Mouse (Mus musculus) kidney, embryonic 14.5 days (tissue): ENCODE measurements at regions not wholly inside any gene's neighbourhood (a gene's known extent, or its start where the extent isn't known, plus 50 kb on each side); places are given as distances from the start of the nearest gene placed in this dataset.
A peak's percentile ranks its signal among the peaks of the same experiment; 100 is the strongest.

Experiments used
- ATAC-seq: fragments of 200-750 bp; cut with Nextera tagmentation; 2 replicates; pipeline ENCODE4 v1.8.0; 2017; ENCODE audit warnings: moderate number of reproducible peaks, mild to moderate bottlenecking, moderate TSS enrichment, moderate library complexity; ENCODE audit not compliant: low FRiP score, low TSS enrichment
- H3K27ac ChIP-seq: fragments of 300-500 bp; sonication (generic); 2 replicates; pipeline ENCODE4 v1.5.1; 2014; ENCODE audit warnings: low read depth, mild to moderate bottlenecking, low read length, moderate library complexity, mixed read lengths
- H3K27me3 ChIP-seq: fragments of 300-500 bp; sonication (generic); 2 replicates; pipeline ENCODE4 v1.6.1; 2014; ENCODE audit warnings: mild to moderate bottlenecking, low read length; ENCODE audit not compliant: control insufficient read depth, insufficient read depth
- H3K36me3 ChIP-seq: fragments of 300-500 bp; sonication (generic); 2 replicates; pipeline ENCODE4 v1.6.1; 2014; ENCODE audit warnings: low read length, mixed read lengths; ENCODE audit not compliant: control insufficient read depth, insufficient read depth
- H3K4me1 ChIP-seq: fragments of 300-500 bp; sonication (generic); 2 replicates; pipeline ENCODE4 v1.6.1; 2014; ENCODE audit warnings: low read length, mixed read lengths; ENCODE audit not compliant: control insufficient read depth, insufficient read depth
- H3K4me2 ChIP-seq: fragments of 300-500 bp; sonication (generic); replicated peaks from 2 replicates; pipeline ENCODE4 v1.6.1; 2014; ENCODE audit warnings: low read depth, mild to moderate bottlenecking, low read length
- H3K4me3 ChIP-seq: fragments of 300-500 bp; sonication (generic); 2 replicates; pipeline ENCODE4 v1.5.1; 2014; ENCODE audit warnings: mild to moderate bottlenecking, low read length
- H3K9ac ChIP-seq: fragments of 300-500 bp; sonication (generic); 2 replicates; pipeline ENCODE4 v1.6.1; 2014; ENCODE audit warnings: low read depth, mild to moderate bottlenecking, low read length, moderate library complexity
- H3K9me3 ChIP-seq: fragments of 300-500 bp; sonication (generic); 2 replicates; pipeline ENCODE4 v1.6.1; 2016; ENCODE audit warnings: low read length; ENCODE audit not compliant: control insufficient read depth
- WGBS: fragments of 180-500 bp; shearing (Covaris S2); extraction: QIAGEN DNeasy Blood & Tissue Kit; methylation state at CpG from one replicate; pipeline ENCODE4 v1.1.7; 2014; 5-methylcytosine and 5-hydroxymethylcytosine counted together

DNA sequence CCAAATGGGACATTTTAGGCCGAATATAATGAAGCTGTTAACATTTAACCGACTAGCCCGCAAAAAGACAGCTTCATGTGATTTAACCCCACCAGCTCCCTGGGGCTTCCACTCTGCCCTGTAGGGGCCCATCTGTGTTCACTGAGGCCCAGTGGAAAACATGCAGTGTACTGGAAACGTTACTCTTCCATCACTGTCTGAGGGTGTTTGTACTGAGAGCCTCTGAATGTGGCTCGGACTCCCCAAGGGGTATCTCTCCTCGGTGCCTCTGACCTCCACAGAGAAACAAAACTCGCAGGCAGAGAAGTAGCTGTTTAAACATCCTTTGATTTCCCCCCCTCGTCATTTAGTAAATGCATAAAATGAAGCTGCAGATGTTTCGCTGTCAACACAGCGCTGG is 263.6 kb upstream of the Sall1 start:
- no peak overlapping the region for H3K27ac ChIP-seq

DNA sequence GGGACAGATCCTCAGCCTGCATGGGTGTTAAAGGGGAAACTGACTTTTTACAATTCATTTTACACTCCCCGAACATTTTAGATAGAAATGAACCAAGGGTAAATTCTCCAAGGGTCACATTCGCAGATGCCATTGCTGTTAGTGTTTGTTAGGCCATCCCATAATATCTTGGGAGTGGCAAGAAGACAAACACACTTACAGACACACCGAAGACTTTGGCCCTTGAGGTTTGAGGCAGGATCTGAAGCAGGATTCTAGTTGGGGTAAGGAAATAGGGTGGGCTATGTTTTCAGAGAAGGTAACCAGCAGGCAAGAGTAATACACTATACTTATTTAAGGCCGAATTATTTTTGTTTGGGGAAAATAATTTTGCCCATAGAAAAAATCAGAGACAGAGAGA is 263.1 kb upstream of the Sall1 start:
- Histone ChIP-seq H3K4me2 (no peak overlapping the region), H3K36me3 (no peaks in the 10 kb centered on the region), H3K9me3 (no peaks in the 10 kb centered on the region), H3K4me3 (no peak overlapping the region), H3K4me1 (peaks cover 8% of the 10 kb centered on the region; the same call in 1 of the 2 replicates), H3K27ac (no peak overlapping the region; the same call in 1 of the 2 replicates), H3K9ac (no peak overlapping the region), H3K27me3 (no peaks in the 10 kb centered on the region)
- WGBS, result 74% methylated on average over 4 of the region's 4 CpGs
- ATAC-seq, result no peak

More for the DNA sequence above, 263.6 kb upstream of the Sall1 start:
- Histone ChIP-seq H3K4me3 (no peak overlapping the region), H3K36me3 (no peaks in the 10 kb centered on the region), H3K4me2 (no peak overlapping the region), H3K9me3 (no peaks in the 10 kb centered on the region), H3K4me1 (peaks cover 8% of the 10 kb centered on the region; the same call in 1 of the 2 replicates), H3K9ac (no peak overlapping the region), H3K27me3 (no peaks in the 10 kb centered on the region)
- ATAC-seq, result no peak; the same call in 1 of the 2 replicates
- WGBS, result 33% methylated on average over 10 of the region's 10 CpGs

DNA sequence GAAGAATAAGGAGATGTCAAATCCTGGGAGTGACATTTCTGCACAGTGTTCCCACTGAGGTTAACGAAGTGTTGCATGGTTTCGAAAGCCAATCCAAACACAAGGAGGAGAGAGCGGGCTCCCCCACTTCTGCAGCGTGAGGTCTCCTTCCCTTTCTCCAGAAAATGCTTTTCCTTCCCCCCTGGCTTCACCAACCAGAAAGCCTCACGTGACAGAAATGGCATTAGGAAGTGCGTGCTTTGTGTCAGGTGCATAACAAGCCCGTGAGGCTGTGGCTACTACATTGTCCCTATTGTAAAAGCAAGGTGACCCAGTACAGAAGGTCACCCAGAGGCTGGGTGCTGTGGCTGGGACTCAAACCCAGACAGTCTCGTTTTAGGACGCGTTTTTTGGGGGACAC is 260.2 kb upstream of the Sall1 start:
- no peaks in the 10 kb centered on the region for H3K27me3 ChIP-seq
- H3K4me2 ChIP-seq, result no peak overlapping the region
- H3K36me3 ChIP-seq, result no peaks in the 10 kb centered on the region
- 51% methylated on average over 10 of the region's 10 CpGs for WGBS
- ATAC-seq, result no peak
- H3K27ac ChIP-seq, result no peak overlapping the region
- no peaks in the 10 kb centered on the region for H3K9me3 ChIP-seq
- no peak overlapping the region for H3K9ac ChIP-seq
- H3K4me3 ChIP-seq, result no peak overlapping the region
- peaks cover 5% of the 10 kb centered on the region; the same call in 1 of the 2 replicates for H3K4me1 ChIP-seq

DNA sequence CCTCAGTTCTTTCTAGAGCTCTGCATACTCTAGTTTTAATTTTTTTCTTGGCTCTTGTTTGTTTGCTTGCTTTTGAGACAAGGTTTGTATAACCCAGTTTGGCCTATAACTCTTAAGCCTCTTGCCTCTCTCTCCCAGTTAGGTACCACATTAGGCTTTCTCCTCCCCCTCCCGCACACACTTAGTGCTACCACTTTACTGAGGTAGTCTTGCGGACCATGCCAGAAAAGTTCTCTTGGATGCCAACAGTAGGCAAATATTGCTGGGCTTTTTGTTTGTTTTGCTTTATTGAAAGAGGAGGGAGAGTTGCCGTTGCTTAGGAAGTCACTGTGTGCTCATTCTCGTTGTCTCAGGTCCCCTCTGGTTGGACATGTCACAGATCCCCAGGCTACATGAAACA is 259.4 kb upstream of the Sall1 start:
- Histone ChIP-seq H3K4me2 (no peak overlapping the region), H3K4me3 (no peak overlapping the region), H3K27me3 (no peaks in the 10 kb centered on the region), H3K4me1 (peaks cover 5% of the 10 kb centered on the region; the same call in 1 of the 2 replicates), H3K36me3 (no peaks in the 10 kb centered on the region), H3K9me3 (no peaks in the 10 kb centered on the region), H3K9ac (no peak overlapping the region), H3K27ac (no peak overlapping the region)
- WGBS, result 86% methylated on average over 4 of the region's 4 CpGs
- ATAC-seq, result no peak

DNA sequence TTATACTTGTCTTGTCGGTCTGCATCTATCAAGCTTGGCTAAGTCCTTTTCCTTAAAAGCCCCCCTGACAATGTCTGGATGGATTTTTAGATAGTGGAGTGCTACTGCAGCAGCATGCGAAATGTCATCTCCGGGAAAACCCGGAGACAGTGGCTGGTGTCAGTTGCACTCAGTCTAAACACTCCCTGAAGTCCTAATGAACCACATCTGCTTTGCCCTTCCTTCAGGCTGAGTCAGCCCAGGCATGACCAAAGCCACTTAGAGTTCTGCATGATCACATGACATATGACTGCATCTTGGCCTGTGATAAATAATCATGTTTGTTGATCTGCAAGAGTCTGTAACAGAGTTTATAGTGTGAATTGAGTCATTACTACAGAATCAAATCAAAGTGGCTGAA is 255.7 kb upstream of the Sall1 start:
- H3K27ac ChIP-seq, result no peak overlapping the region
- 59% methylated on average over 4 of the region's 4 CpGs for WGBS
- no peaks in the 10 kb centered on the region for H3K9me3 ChIP-seq
- no peak overlapping the region for H3K9ac ChIP-seq
- H3K4me1 ChIP-seq, result no peaks in the 10 kb centered on the region
- no peaks in the 10 kb centered on the region for H3K36me3 ChIP-seq
- H3K4me2 ChIP-seq, result no peak overlapping the region
- H3K27me3 ChIP-seq, result no peaks in the 10 kb centered on the region
- H3K4me3 ChIP-seq, result no peak overlapping the region
- ATAC-seq, result peak; percentile 55; the same call in 1 of the 2 replicates

DNA sequence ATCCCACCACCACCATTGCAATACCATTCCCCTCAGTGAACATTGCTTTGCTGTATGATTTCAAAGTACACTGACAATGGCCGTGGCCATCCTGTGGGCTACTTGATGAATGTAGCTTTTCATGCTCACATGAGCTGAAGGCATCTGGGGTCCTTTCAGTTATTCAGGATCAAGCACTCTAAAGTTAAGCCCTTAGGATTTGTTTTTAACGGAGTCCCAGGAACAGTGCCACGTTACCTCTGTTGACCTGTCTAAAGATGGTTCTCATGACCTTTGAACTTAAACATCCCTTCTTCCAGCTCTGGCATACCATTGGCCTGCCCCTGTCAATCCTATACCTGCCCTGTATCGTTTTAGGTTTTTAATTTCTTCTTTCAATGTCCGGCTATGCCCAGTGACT is 251.7 kb upstream of the Sall1 start:
- no peak overlapping the region for H3K4me3 ChIP-seq
- H3K4me2 ChIP-seq, result no peak overlapping the region
- no peak overlapping the region for H3K27ac ChIP-seq
- 66% methylated on average over 5 of the region's 5 CpGs for WGBS
- H3K36me3 ChIP-seq, result no peaks in the 10 kb centered on the region
- H3K9me3 ChIP-seq, result no peaks in the 10 kb centered on the region
- no peak for ATAC-seq
- no peak overlapping the region for H3K9ac ChIP-seq
- no peaks in the 10 kb centered on the region for H3K27me3 ChIP-seq
- no peaks in the 10 kb centered on the region for H3K4me1 ChIP-seq

DNA sequence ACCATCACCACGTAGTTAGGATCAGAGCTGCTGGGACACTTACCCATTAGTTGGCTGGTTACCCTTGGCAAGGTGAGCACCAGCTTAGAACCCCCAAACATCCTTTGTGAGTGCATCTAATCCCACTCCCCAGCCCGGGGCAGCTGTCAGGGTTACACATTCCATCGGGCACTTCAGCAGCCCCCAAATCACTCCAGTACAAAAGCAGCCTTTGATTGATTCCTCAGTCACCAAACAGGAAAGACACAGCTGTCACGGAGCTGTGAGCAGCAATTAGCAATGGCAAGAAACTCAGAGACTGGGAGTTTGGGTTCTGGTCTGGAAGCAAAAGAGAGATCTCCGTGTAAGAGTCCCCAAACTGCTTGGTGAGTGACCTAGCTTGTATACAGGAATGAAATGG is 245.1 kb upstream of the Sall1 start:
- peak; percentile 43; the same call in 1 of the 2 replicates for ATAC-seq
- no peak overlapping the region for H3K4me3 ChIP-seq
- 0 out of 2 replicates have a peak overlapping the region, but pooled peaks have one; percentile 8 for H3K4me2 ChIP-seq
- H3K36me3 ChIP-seq, result no peaks in the 10 kb centered on the region
- no peaks in the 10 kb centered on the region for H3K27me3 ChIP-seq
- WGBS, result 10% methylated on average over 5 of the region's 5 CpGs
- H3K4me1 ChIP-seq, result peaks cover 9% of the 10 kb centered on the region; the same call in 1 of the 2 replicates
- H3K9me3 ChIP-seq, result no peaks in the 10 kb centered on the region
- no peak overlapping the region for H3K9ac ChIP-seq
- no peak overlapping the region; the same call in 1 of the 2 replicates for H3K27ac ChIP-seq

DNA sequence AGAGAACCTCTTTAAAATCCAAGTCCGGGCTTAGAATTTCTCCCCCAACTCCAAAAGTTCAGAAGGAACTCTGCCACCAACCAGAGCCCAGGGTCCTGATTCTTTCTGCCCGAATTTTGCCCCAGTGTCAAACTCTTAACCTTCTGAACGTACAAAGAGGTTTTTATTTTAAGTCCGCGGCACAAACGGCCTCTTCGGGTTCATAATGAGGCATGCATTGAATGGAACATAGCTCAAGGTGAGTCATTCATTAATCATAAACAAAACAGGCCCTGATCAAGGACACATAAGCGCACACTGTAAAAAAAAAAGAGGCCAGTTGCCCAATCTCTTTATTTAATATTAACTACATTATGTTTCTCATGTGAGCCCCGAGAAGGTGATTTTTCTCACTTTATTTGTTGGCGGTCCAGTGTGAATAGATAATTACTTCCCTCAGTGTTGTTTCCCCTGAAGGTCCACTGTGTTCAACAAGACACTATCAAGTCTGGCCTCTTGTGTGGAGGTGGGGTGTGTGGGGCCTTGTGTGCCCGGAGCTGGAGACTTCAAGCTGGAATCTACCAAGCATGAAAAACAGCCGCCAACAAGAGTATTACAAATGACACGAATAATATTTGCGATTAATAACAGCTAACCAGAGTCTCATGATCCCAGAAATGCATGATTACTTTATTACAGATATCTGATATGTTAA is 241.1 kb upstream of the Sall1 start:
- no peaks in the 10 kb centered on the region for H3K9me3 ChIP-seq
- H3K36me3 ChIP-seq, result no peaks in the 10 kb centered on the region
- 66% methylated on average over 14 of the region's 14 CpGs for WGBS
- H3K9ac ChIP-seq, result no peak overlapping the region
- ATAC-seq, result no peak
- no peak overlapping the region; the same call in 1 of the 2 replicates for H3K4me2 ChIP-seq
- no peaks in the 10 kb centered on the region for H3K27me3 ChIP-seq
- peaks cover 17% of the 10 kb centered on the region for H3K4me1 ChIP-seq
- H3K27ac ChIP-seq, result peak overlapping the region; percentile 72
- no peak overlapping the region for H3K4me3 ChIP-seq
